Mouse (Mus musculus) forebrain, embryonic 10.5 days (tissue): ENCODE measurements around the gene Perp. TPM values are rescaled to one million over a fixed set of nuclear protein-coding genes. Genes with fewer than 3 reads are reported as not detected.

Source experiments
- DNase-seq: peaks from one replicate; pipeline ENCODE4 v3.0.0-alpha.2; 2017; ENCODE audit warnings: low spot score; ENCODE audit errors: extremely low spot score
- H3K27ac ChIP-seq: fragments of 300-500 bp; sonication (generic); 2 replicates; pipeline ENCODE4 v1.5.1; 2016; ENCODE audit warnings: mild to moderate bottlenecking
- H3K27me3 ChIP-seq: fragments of 300-500 bp; sonication (generic); 2 replicates; pipeline ENCODE4 v1.6.1; 2016; ENCODE audit warnings: mild to moderate bottlenecking; ENCODE audit not compliant: poor library complexity, severe bottlenecking
- H3K36me3 ChIP-seq: fragments of 300-500 bp; sonication (generic); replicated peaks from 2 replicates; pipeline ENCODE4 v1.6.1; 2016; ENCODE audit warnings: mild to moderate bottlenecking, moderate library complexity
- H3K4me1 ChIP-seq: fragments of 300-500 bp; sonication (generic); 2 replicates; pipeline ENCODE4 v1.6.1; 2016
- H3K4me3 ChIP-seq: fragments of 300-500 bp; sonication (generic); 2 replicates; pipeline ENCODE4 v1.5.1; 2016; ENCODE audit warnings: mild to moderate bottlenecking, moderate library complexity
- H3K9me3 ChIP-seq: fragments of 300-500 bp; sonication (generic); 2 replicates; pipeline ENCODE4 v1.6.1; 2016; ENCODE audit warnings: mild to moderate bottlenecking, moderate library complexity
- WGBS: fragments of 180-500 bp; shearing (Covaris S2); methylation state at CpG from one replicate; pipeline ENCODE4 v1.1.7; 2016; 5-methylcytosine and 5-hydroxymethylcytosine counted together
- polyA plus RNA-seq: library from polyadenylated mRNA; unstranded; fragments of >200 nt; fragmentation: Nextera tagmentation; extraction: Ambion mirVana; gene quantifications from 2 replicates; pipeline ENCODE4 v1.2.1, GENCODE M21; 2016

Perp gene
- polyA plus RNA-seq, 1 experiment from 2014 or later: 12.1 TPM

DNA sequence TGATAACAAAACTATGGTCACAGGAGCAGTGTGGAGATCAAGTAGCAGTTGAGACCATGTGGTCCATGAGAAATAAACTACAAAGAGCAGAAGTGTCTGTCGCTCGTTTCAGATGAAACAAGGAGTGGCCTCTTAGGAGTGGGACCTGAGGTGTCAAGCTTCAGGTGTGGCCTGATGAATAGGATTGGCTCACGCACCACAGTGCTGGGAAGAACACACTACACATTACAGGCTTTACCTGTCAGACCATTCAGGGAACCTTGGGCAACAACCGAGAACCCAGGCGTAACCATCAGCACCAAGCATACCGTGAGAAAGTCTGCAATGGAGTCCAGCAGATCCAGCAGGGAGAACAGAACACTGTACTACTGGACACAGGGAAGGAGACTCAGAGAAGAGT is 33.3 kb downstream of the Perp start:
- Histone ChIP-seq H3K4me3 (no peak overlapping the region), H3K27ac (no peak overlapping the region), H3K36me3 (no peaks in the 10 kb centered on the region), H3K9me3 (no peaks in the 10 kb centered on the region), H3K4me1 (peaks cover 7% of the 10 kb centered on the region), H3K27me3 (no peaks in the 10 kb centered on the region)
- WGBS: 90% methylated on average over 6 of the region's 6 CpGs
- no peak for DNase-seq

DNA sequence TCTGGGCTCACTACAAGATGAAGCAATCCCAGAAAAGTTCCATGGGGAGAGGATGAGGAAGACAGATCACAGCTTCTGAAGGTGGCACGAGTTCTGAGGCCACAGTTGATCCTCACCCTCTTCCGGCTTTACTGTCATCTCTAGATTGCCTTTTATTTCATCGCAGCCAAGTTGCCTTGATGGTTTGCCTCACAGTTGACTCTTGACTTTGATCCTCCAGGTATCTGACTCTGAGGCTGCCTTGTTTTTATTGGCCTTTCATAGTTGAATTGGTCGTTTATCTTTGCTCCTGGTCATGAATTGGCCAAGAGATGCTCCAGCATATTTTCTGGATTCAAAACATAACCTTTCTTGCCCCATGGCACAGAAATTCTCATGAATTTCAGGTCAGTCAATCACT is 34.3 kb downstream of the Perp start:
- H3K4me3 ChIP-seq: no peak overlapping the region
- H3K9me3 ChIP-seq: no peaks in the 10 kb centered on the region
- H3K36me3 ChIP-seq: no peaks in the 10 kb centered on the region
- 77% methylated on average over 4 of the region's 4 CpGs for WGBS
- no peak for DNase-seq
- no peaks in the 10 kb centered on the region for H3K27me3 ChIP-seq
- H3K4me1 ChIP-seq: peaks cover 7% of the 10 kb centered on the region
- no peak overlapping the region for H3K27ac ChIP-seq

DNA sequence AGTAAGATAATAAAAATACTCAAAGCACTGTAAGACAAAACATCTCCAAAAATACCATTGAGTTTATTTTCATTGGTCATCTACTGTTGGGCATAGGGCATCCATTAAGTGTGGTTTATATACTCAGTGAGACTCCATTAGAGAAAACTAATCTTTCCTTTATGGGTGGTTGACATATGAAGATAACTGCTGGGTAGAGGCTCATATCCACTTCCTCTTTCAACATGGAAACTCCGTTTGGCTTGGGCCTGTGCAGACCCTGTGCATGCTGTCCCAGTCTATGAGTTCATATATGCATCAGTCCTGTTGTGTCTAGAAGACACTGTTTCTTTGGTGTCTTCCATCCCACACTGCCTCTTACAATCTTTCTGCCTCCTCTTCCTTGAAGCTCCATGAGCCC is 34.9 kb downstream of the Perp start:
- Histone ChIP-seq H3K36me3 (no peaks in the 10 kb centered on the region), H3K27me3 (no peaks in the 10 kb centered on the region), H3K4me3 (no peak overlapping the region), H3K9me3 (no peaks in the 10 kb centered on the region), H3K4me1 (peaks cover 10% of the 10 kb centered on the region), H3K27ac (no peak overlapping the region)
- no peak for DNase-seq
- WGBS: 96% methylated on average over 1 of the region's 1 CpGs

DNA sequence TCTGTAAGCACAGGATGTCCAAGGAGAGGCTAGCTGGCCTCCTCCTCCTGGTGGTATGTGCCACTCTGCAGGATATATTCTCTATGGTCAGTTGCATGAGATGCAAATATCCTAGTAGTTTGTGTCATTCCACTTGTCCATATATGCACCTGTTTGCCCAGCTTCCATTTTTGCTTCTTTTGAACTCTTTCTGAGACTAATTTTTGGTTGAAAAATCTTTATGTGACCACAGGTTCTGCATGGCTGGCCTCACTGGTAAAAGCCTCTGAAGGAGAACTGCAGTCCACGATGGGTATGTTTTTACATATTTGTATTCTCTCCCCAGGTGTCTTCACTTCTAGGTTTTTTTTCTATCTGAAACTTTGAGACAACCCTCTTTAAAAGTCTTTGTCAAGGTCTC is 37.4 kb downstream of the Perp start:
- no peaks in the 10 kb centered on the region for H3K27me3 ChIP-seq
- DNase-seq: no peak
- WGBS: 100% methylated on average over 1 of the region's 1 CpGs
- H3K9me3 ChIP-seq: no peaks in the 10 kb centered on the region
- H3K4me3 ChIP-seq: no peak overlapping the region
- no peak overlapping the region for H3K27ac ChIP-seq
- peaks cover 4% of the 10 kb centered on the region; the same call in 1 of the 2 replicates for H3K4me1 ChIP-seq
- H3K36me3 ChIP-seq: no peaks in the 10 kb centered on the region

DNA sequence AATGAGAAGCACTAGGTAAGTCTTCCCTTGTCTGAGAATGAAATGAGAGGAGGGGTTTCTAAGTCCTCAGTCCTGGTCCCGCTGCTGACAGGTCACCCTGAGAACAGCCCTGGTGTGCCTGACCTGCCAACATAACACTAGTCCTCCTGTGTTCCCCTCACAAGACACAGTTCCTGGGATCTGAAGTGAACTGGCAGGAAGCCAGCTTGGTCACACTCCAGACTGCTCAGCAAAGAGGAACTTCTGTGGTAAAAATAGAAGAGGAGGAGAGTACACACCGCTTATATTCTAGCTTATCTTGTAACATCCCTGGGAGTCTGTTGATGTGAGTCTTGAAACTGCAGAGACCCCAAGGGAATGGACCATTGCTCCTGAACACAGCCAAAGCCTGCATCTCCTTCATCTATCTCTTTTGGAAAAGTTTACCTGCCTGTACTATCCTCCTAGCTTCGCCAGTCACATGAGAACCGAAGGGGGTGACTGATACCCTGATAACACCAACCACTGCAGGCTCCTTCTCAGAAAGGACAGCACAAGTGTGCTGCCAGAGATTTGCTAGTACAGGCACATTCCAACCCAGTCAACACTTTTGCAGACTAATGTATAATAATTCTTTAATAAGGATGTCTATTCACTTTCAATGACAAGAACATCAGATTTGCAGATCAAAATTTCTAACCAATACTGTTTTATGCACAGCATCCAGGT is 42.3 kb downstream of the Perp start:
- H3K27ac ChIP-seq: no peak overlapping the region
- no peaks in the 10 kb centered on the region for H3K9me3 ChIP-seq
- H3K27me3 ChIP-seq: no peaks in the 10 kb centered on the region
- no peak overlapping the region for H3K4me3 ChIP-seq
- no peaks in the 10 kb centered on the region for H3K36me3 ChIP-seq
- DNase-seq: no peak
- WGBS: 91% methylated on average over 4 of the region's 4 CpGs
- H3K4me1 ChIP-seq: peaks cover 4% of the 10 kb centered on the region; the same call in 1 of the 2 replicates

DNA sequence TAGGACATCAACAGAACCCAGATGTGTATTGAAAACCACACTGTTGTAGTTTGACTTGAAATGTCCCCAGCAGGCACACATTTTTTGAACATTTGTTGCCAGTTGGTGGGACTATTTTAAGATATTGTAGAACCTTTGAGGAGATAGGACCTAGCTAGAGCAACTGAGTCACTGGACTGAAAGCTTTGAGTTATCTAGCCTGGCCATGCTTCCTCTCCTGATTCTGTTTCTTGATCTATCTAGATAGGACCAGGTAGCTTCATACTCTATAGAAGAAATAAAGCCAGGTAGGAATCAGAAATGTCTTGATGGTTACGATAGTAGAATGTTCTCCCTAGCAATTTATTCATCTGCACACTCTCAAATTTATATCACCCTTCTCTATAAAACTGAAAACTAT is 43.9 kb downstream of the Perp start:
- H3K9me3 ChIP-seq: no peaks in the 10 kb centered on the region
- H3K4me3 ChIP-seq: no peak overlapping the region
- H3K27ac ChIP-seq: no peak overlapping the region
- WGBS: 97% methylated on average over 1 of the region's 1 CpGs
- H3K4me1 ChIP-seq: peaks cover 4% of the 10 kb centered on the region; the same call in 1 of the 2 replicates
- no peaks in the 10 kb centered on the region for H3K27me3 ChIP-seq
- no peak for DNase-seq
- no peaks in the 10 kb centered on the region for H3K36me3 ChIP-seq

DNA sequence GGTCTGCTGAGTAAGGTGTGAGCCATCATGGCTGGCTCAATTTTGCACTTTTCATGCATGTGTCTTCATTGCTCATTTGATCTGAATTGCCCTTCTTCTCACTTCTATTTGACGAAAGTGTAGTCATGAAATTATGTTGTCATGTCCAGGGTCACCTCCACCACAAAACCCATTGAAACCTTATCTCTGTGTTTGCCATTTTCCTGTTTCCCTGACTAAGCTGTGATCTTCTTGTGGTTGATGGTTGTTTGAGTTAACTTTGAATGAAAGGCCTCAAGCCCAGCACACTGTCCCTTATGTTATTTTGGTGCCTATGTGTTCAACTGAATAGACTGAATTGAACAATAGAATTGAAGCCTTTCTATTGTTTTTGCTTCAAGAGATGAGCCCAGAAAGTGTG is 44.4 kb downstream of the Perp start:
- WGBS: 94% methylated on average over 1 of the region's 1 CpGs
- no peaks in the 10 kb centered on the region for H3K9me3 ChIP-seq
- no peak overlapping the region for H3K27ac ChIP-seq
- H3K27me3 ChIP-seq: no peaks in the 10 kb centered on the region
- H3K4me1 ChIP-seq: peaks cover 4% of the 10 kb centered on the region; the same call in 1 of the 2 replicates
- DNase-seq: no peak
- no peak overlapping the region for H3K4me3 ChIP-seq
- H3K36me3 ChIP-seq: no peaks in the 10 kb centered on the region

DNA sequence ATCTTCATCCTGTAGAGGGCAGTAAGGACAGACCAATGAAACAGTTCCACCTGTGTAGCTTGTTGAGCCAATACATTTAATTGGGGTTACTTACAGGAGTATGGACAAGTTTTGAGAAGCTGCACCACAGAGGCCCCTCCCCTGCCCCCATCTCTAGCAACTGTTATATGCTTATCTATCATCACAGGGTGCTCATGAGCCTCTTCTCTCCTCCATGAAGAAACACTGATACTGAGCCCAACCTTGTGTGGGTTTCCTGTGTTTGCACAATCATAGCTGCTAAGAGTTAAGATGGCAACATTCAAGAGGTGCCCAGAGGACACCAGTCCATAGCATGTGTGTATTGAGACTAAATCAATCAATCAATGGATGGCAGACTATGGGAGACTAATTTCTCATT is 46.3 kb downstream of the Perp start:
- H3K4me1 ChIP-seq: no peaks in the 10 kb centered on the region
- no peak overlapping the region for H3K4me3 ChIP-seq
- DNase-seq: no peak
- no peaks in the 10 kb centered on the region for H3K27me3 ChIP-seq
- H3K36me3 ChIP-seq: no peaks in the 10 kb centered on the region
- H3K27ac ChIP-seq: no peak overlapping the region
- H3K9me3 ChIP-seq: no peaks in the 10 kb centered on the region

DNA sequence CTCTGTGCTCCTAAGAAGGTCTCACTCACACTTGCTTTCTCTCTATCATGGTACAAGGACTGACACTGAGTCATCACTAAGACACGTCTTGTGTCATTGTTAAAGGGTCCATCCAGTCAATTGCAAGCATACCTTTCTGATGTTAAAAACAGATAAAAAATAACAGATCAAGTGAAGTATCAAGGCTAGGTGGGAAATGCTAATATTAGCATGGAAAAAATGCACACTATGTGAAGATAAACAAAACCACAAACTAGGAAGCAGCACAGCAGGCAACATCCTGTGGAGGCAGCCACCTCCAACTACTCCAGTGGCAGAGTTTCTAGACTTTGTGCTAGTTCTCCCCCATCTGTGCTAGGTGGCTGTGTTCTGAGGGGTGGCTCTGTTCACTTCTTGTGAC is 47.3 kb downstream of the Perp start:
- Histone ChIP-seq H3K4me3 (no peak overlapping the region), H3K27ac (no peak overlapping the region), H3K27me3 (no peaks in the 10 kb centered on the region), H3K36me3 (no peaks in the 10 kb centered on the region), H3K4me1 (no peaks in the 10 kb centered on the region), H3K9me3 (no peaks in the 10 kb centered on the region)
- WGBS: 77% methylated on average over 1 of the region's 1 CpGs
- no peak for DNase-seq

DNA sequence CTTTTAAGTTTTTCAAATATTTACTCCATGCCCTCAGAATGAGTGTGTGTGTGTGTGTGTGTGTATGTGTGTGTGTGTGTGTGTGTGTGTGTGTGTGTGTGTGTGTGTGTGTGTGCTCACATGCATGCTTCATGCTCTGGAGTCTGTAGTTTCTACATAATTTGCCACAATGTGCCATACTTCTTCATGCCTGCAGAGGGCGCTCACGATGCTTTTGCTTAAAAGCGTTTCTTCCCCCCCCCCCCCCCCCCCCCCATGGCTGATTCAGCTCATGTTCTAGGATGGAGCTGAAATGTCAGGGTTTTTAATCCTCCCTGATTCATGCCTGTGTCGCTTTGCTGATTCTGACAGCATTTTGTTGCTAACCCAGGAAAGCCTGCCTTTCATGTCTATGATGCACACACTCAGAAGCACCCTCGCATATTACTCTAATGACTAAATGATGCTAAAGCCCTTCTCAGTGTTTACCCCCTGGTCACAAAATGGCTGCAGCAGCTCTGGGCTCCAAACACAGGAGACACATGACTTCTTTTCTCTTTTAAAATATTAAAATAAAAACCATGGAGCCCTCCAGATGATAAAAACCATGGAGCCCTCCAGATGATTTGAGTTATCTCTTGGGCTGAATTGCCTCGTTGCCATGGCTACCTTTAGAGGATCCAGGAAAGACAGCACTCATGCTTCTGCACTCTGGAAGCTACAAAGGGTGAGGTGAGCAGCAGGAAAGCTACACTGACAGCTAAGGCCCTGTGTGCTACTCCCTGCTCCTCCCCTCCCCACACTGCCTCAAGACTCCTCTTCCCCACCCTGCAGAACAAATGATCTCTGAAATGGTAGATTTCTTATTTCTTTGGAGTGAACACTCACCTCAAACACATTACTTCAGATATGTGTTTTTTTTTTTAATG is 49.7 kb downstream of the Perp start:
- WGBS: 37% methylated on average over 6 of the region's 6 CpGs
- no peak overlapping the region for H3K27ac ChIP-seq

DNA sequence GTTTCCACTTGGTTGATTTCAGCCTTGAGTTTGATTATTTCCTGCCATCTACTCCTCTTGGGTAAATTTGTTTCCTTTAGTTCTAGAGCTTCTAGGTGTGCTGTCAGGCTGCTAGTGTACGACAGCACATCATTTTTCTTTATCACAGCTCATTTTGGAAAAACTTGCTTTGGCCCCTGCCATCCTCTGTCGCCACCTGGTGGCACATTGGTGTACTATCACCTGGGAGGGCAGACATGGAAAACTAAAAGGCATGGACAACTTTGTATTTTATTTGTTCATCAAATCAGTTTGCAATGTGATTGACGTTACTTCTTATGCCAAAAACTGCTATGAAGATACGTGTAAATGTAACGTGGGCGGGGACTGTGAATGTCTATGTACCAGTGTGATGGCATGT is 59.3 kb downstream of the Perp start:
- Histone ChIP-seq H3K9me3 (no peaks in the 10 kb centered on the region), H3K27ac (no peak overlapping the region), H3K4me1 (no peaks in the 10 kb centered on the region), H3K27me3 (no peaks in the 10 kb centered on the region), H3K4me3 (no peak overlapping the region), H3K36me3 (no peaks in the 10 kb centered on the region)
- 31% methylated on average over 6 of the region's 6 CpGs for WGBS
- peak; percentile 20 for DNase-seq

More for the DNA sequence above, 49.7 kb downstream of the Perp start:
- H3K36me3 ChIP-seq: no peaks in the 10 kb centered on the region
- no peak overlapping the region for H3K4me3 ChIP-seq
- no peak for DNase-seq
- no peaks in the 10 kb centered on the region for H3K4me1 ChIP-seq
- no peaks in the 10 kb centered on the region for H3K9me3 ChIP-seq
- H3K27me3 ChIP-seq: no peaks in the 10 kb centered on the region
